Mouse (Mus musculus) kidney, postnatal 0 days (tissue): ENCODE data around the gene Gnai1. TPM values are rescaled to one million over a fixed set of nuclear protein-coding genes. Genes with fewer than 3 reads are reported as not detected.

Experiments used
- ATAC-seq: fragments of 200-750 bp; cut with Nextera tagmentation; replicated peaks from 2 replicates; pipeline ENCODE4 v1.8.0; 2017; ENCODE audit warnings: low read depth, moderate number of reproducible peaks, moderate TSS enrichment, moderate library complexity; ENCODE audit not compliant: low FRiP score
- DNase-seq: peaks from one replicate; pipeline ENCODE4 v3.0.0-alpha.2; 2016; ENCODE audit warnings: low spot score
- H3K27ac ChIP-seq: fragments of 300-500 bp; sonication (generic); 2 replicates; pipeline ENCODE4 v1.5.1; 2014; ENCODE audit warnings: mild to moderate bottlenecking
- H3K27me3 ChIP-seq: fragments of 300-500 bp; sonication (generic); 2 replicates; pipeline ENCODE4 v1.6.1; 2014; ENCODE audit warnings: low read length, mixed read lengths; ENCODE audit not compliant: insufficient read depth
- H3K36me3 ChIP-seq: fragments of 300-500 bp; sonication (generic); 2 replicates; pipeline ENCODE4 v1.6.1; 2014; ENCODE audit warnings: low read length, mixed read lengths; ENCODE audit not compliant: insufficient read depth
- H3K4me1 ChIP-seq: fragments of 300-500 bp; sonication (generic); replicated peaks from 2 replicates; pipeline ENCODE4 v1.6.1; 2014; ENCODE audit warnings: antibody characterized with exemption, low read length, mixed read lengths; ENCODE audit not compliant: insufficient read depth
- H3K4me2 ChIP-seq: fragments of 300-500 bp; sonication (generic); 2 replicates; pipeline ENCODE4 v1.6.1; 2014; ENCODE audit warnings: mild to moderate bottlenecking, low read length, moderate library complexity, mixed read lengths
- H3K4me3 ChIP-seq: fragments of 300-500 bp; sonication (generic); replicated peaks from 2 replicates; pipeline ENCODE4 v1.5.1; 2014; ENCODE audit warnings: low read depth, low read length
- H3K9ac ChIP-seq: fragments of 300-500 bp; sonication (generic); 2 replicates; pipeline ENCODE4 v1.6.1; 2014; ENCODE audit warnings: low read depth, low read length
- H3K9me3 ChIP-seq: fragments of 300-500 bp; sonication (generic); replicated peaks from 2 replicates; pipeline ENCODE4 v1.6.1; 2016; ENCODE audit warnings: low read length, inconsistent platforms, mixed read lengths
- CTCF ChIP-seq: IDR thresholded peaks from 2 replicates; pipeline ENCODE4 v1.5.1; 2016; ENCODE audit warnings: antibody characterized with exemption, low read depth, mild to moderate bottlenecking, moderate library complexity
- WGBS: fragments of 180-500 bp; shearing (Covaris S2); extraction: QIAGEN DNeasy Blood & Tissue Kit; methylation state at CpG from one replicate; pipeline ENCODE4 v1.1.7; 2014; 5-methylcytosine and 5-hydroxymethylcytosine counted together
- polyA plus RNA-seq: library from polyadenylated mRNA; unstranded; fragments of >200 nt; fragmentation: Nextera tagmentation; extraction: Ambion mirVana; gene quantifications from 2 replicates; pipeline ENCODE4 v1.2.1, GENCODE M21; 2015

Gene Gnai1
- polyA plus RNA-seq, 1 experiment from 2014 or later, result 57.5 TPM

DNA sequence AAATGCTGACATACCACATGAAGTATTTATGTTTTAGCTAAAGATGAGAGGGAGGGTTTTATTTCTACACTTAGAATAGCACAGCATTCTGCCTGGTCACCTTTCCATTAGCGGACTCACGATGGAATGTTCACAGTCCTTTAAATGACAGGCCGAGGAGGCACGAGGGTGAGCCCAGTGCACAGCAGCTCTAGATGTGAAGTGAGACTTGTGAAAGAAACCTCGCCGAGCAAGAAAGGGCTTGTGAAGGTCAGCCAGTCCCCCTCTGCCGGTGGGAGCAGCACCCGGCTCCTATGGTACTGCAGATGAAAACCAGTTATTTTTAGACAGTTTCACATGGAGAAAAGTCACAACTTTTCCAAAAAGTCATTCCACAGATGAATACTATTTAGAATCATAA lies 29.4 kb downstream of the Gnai1 start:
- H3K36me3 ChIP-seq, result no peaks in the 10 kb centered on the region
- no peaks in the 10 kb centered on the region for H3K9me3 ChIP-seq
- WGBS, result 44% methylated on average over 8 of the region's 8 CpGs
- H3K4me3 ChIP-seq, result no peak overlapping the region
- H3K9ac ChIP-seq, result no peak overlapping the region
- H3K4me1 ChIP-seq, result no peaks in the 10 kb centered on the region
- ATAC-seq (no peak), DNase-seq (no peak)
- no peak overlapping the region for H3K4me2 ChIP-seq
- no peaks in the 10 kb centered on the region for H3K27me3 ChIP-seq
- no peak overlapping the region for H3K27ac ChIP-seq
- no peak for TF ChIP-seq CTCF

DNA sequence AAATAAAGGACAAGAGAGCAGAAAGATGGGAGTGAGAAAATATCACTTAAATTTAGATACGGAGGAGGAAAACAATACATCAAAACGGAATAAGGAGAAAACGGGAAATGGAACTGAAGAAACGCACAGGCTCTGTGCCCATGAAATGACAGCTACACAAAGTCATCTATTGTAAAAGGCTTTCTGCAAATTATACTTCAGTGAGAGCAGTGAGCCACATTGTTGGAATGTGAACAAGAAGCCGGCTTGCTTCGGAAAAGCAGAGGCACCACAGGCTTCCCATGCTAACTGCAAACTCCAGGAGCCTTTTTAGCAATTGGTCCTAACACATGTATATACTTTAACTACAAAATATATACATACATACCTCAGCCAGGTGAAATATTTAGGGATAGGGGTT lies 34.0 kb downstream of the Gnai1 start:
- Histone ChIP-seq H3K4me3 (no peak overlapping the region), H3K27ac (no peak overlapping the region), H3K4me2 (no peak overlapping the region), H3K4me1 (no peaks in the 10 kb centered on the region), H3K9ac (no peak overlapping the region), H3K27me3 (no peaks in the 10 kb centered on the region), H3K9me3 (no peaks in the 10 kb centered on the region), H3K36me3 (no peaks in the 10 kb centered on the region)
- DNase-seq, result no peak
- WGBS, result 70% methylated on average over 6 of the region's 6 CpGs
- no peak for ATAC-seq
- no peak for TF ChIP-seq CTCF

GRCm38 (mm10) chr5:18323534-18323933 lies 36.6 kb downstream of the Gnai1 start:
- H3K36me3 ChIP-seq, result no peaks in the 10 kb centered on the region
- ATAC-seq (no peak), DNase-seq (no peak)
- no peak for TF ChIP-seq CTCF
- H3K4me2 ChIP-seq, result no peak overlapping the region
- H3K9me3 ChIP-seq, result no peaks in the 10 kb centered on the region
- H3K27me3 ChIP-seq, result no peaks in the 10 kb centered on the region
- no peak overlapping the region for H3K4me3 ChIP-seq
- H3K9ac ChIP-seq, result no peak overlapping the region
- WGBS, result 92% methylated on average over 9 of the region's 9 CpGs
- no peaks in the 10 kb centered on the region for H3K4me1 ChIP-seq
- H3K27ac ChIP-seq, result no peak overlapping the region

DNA sequence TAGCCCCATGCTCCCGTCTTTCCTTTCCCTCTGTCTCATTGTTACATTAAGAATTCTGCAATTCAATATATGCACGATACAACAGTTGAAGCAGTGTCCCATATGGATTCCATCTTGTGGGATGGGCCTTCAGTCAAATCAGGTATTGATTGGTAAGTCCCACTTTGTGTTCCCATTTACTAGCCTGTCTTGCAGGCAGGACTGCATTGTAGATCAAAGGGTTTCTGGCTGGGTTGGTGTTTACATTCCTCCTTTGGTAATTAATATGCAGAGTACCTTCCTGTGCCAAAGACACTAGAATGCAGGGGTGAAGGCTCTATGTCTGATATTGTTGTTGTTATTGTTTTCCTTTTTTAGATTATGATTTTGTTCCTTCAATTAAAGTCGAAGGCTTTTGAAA lies 38.5 kb downstream of the Gnai1 start:
- no peak for TF ChIP-seq CTCF
- Histone ChIP-seq H3K9me3 (no peaks in the 10 kb centered on the region), H3K4me2 (no peak overlapping the region), H3K27ac (no peak overlapping the region), H3K27me3 (no peaks in the 10 kb centered on the region), H3K4me3 (no peak overlapping the region), H3K36me3 (no peaks in the 10 kb centered on the region), H3K4me1 (no peaks in the 10 kb centered on the region), H3K9ac (no peak overlapping the region)
- ATAC-seq, result no peak
- no peak for DNase-seq
- 76% methylated on average over 3 of the region's 3 CpGs for WGBS

DNA sequence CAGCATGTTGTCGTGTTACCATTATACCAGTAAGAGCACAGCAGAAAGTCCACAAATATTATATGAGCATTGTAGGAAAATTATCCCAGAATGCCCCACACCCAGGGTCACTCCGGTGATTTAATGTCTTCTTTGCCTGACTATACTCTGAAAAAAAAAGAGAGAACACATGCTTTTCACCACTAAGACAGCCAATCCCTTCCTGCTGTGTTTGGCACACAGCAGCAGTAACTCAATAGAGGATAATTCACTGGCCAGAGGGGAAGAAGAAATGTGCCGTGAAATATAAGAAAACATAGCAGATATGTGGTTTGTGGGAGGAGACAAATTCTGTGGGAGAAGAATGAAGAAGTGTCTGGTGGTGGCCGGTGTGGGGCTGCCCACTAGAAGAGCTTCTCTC lies 41.3 kb downstream of the Gnai1 start:
- no peak overlapping the region for H3K27ac ChIP-seq
- H3K9ac ChIP-seq, result no peak overlapping the region
- 81% methylated on average over 4 of the region's 4 CpGs for WGBS
- H3K4me2 ChIP-seq, result no peak overlapping the region
- H3K4me3 ChIP-seq, result no peak overlapping the region
- H3K36me3 ChIP-seq, result no peaks in the 10 kb centered on the region
- DNase-seq (no peak), ATAC-seq (no peak)
- TF ChIP-seq CTCF, result no peak
- no peaks in the 10 kb centered on the region for H3K4me1 ChIP-seq
- no peaks in the 10 kb centered on the region for H3K9me3 ChIP-seq
- no peaks in the 10 kb centered on the region for H3K27me3 ChIP-seq

DNA sequence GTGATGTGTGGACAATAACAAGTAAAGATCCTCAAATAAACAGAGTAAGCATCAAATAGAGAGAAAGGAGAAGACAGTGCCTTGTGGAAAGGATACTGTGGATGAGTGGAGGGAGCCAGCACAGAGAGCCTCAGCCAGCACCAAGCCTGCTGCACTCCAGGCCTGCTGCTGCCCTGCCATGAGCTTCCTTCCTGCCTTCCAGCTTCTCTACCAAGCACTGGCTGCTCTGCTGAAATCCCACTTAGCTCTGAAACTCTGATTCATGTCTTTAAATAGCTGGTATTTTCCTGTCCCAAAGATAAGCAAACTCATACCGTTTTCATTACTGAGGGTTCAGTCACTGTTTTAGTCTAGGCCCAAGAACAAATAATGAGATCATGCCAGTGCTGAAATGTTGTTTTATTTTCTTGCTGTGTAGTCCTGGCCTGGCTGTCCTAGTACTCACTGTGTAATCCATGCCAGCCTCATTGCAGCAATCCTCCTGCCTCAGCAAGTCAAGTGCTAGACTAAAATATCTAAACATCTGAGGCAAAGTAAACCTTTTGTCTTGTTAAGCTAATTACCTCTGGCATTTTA lies 52.8 kb downstream of the Gnai1 start:
- DNase-seq, result no peak
- WGBS, result 33% methylated on average over 1 of the region's 1 CpGs
- TF ChIP-seq CTCF, result no peak
- no peak overlapping the region for H3K27ac ChIP-seq
- H3K36me3 ChIP-seq, result peaks cover 4% of the 10 kb centered on the region; the same call in 1 of the 2 replicates
- no peaks in the 10 kb centered on the region for H3K4me1 ChIP-seq
- no peak overlapping the region for H3K9ac ChIP-seq
- no peak overlapping the region for H3K4me3 ChIP-seq
- H3K9me3 ChIP-seq, result no peaks in the 10 kb centered on the region
- H3K4me2 ChIP-seq, result no peak overlapping the region
- no peak for ATAC-seq
- no peaks in the 10 kb centered on the region for H3K27me3 ChIP-seq

DNA sequence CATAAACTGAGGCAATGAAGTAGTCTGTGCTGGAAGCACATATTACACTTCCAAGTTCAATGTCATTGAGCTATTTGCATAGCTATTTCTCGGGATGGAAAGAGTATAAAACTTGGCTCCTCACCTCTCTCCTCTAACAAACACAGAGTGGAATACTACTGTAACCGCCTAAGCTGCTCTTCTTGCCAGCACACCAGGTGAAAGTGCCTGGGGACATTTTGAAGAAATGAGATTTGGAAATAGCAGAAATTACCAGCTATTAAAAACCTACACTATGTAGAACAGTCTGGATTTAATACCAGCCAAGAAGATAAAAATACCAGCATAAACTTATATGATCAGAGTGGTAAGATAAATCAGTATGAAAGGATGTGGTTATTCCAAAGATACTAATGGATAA lies 63.6 kb downstream of the Gnai1 start:
- Histone ChIP-seq H3K27me3 (no peaks in the 10 kb centered on the region), H3K9me3 (no peaks in the 10 kb centered on the region), H3K36me3 (no peaks in the 10 kb centered on the region), H3K9ac (no peak overlapping the region), H3K4me3 (no peak overlapping the region), H3K27ac (no peak overlapping the region), H3K4me1 (no peaks in the 10 kb centered on the region), H3K4me2 (no peak overlapping the region)
- ATAC-seq (no peak), DNase-seq (no peak)
- 72% methylated on average over 2 of the region's 2 CpGs for WGBS
- no peak for TF ChIP-seq CTCF
